Mouse (Mus musculus) ovary, postnatal 14 days (tissue): ENCODE data around the gene Klrc1.
"Not testable (repeated sequence)": the region's sequence is repeated elsewhere in the genome, so short reads cannot be mapped to it uniquely, and the experiment has no call there.

Experiments used
- DNase-seq: peaks from one replicate; pipeline ENCODE4 v3.0.0; 2022; ENCODE audit warnings: low spot score

The Klrc1 gene

GRCm38 (mm10) chr6:129678873-129679272 is at the start of gene Klrc1:
TSS of gene Klrc1 (minus strand) at chr6:129678973.
- DNase-seq = no peak

- no peak for DNase-seq
These were observed 48.5 kb upstream of the Klrc1 start for GRCm38 (mm10) chr6:129727237-129727636.

GRCm38 (mm10) chr6:129721390-129721789 is 42.6 kb upstream of the Klrc1 start:
- DNase-seq = no peak

GRCm38 (mm10) chr6:129720487-129720886 is 41.7 kb upstream of the Klrc1 start:
- no peak for DNase-seq

GRCm38 (mm10) chr6:129717032-129717431 is 38.3 kb upstream of the Klrc1 start, which contains the start of gene Klri1:
TSS of gene Klri1 (minus strand) at chr6:129717132.
- no peak for DNase-seq

- DNase-seq = no peak
These were observed 34.8 kb upstream of the Klrc1 start for GRCm38 (mm10) chr6:129713566-129713965.

- not testable (repeated sequence) for DNase-seq
These were observed 12.7 kb upstream of the Klrc1 start for GRCm38 (mm10) chr6:129691436-129691835.

- DNase-seq = no peak
These were observed 1.6 kb upstream of the Klrc1 start for GRCm38 (mm10) chr6:129680379-129680778.

- DNase-seq = not testable (repeated sequence)
These were observed 17.5 kb downstream of the Klrc1 start for GRCm38 (mm10) chr6:129661301-129661700.

- DNase-seq = not testable (repeated sequence)
These were observed 18.2 kb downstream of the Klrc1 start, which contains the start of gene Klrc2 for GRCm38 (mm10) chr6:129660589-129660988. TSS of gene Klrc2 (minus strand) at chr6:129660689.

- DNase-seq = not testable (repeated sequence)
These were observed 34.7 kb downstream of the Klrc1 start for GRCm38 (mm10) chr6:129644054-129644453.

GRCm38 (mm10) chr6:129643237-129643636 is 35.5 kb downstream of the Klrc1 start, which contains the start of gene Klrc3:
TSS of gene Klrc3 (minus strand) at chr6:129643337.
- not testable (repeated sequence) for DNase-seq

GRCm38 (mm10) chr6:129631046-129631445 is 47.7 kb downstream of the Klrc1 start:
- not testable (repeated sequence) for DNase-seq

- DNase-seq = no peak
These were observed 55.0 kb downstream of the Klrc1 start, which contains the start of gene Klrk1 for GRCm38 (mm10) chr6:129623735-129624134. TSS of gene Klrk1 (minus strand) at chr6:129623864.
